Mouse (Mus musculus) embryonic facial prominence, embryonic 13.5 days (tissue): Measurements from ENCODE around the gene Sec1. TPM values are rescaled to one million over a fixed set of nuclear protein-coding genes. Genes with fewer than 3 reads are reported as not detected.

Experiments used
- ATAC-seq: fragments of 200-750 bp; cut with Nextera tagmentation; 2 replicates; pipeline ENCODE4 v1.8.0; 2017; ENCODE audit warnings: low read depth; ENCODE audit not compliant: insufficient number of reproducible peaks, insufficient read depth, low FRiP score, low TSS enrichment
- H3K27ac ChIP-seq: fragments of 300-500 bp; sonication (generic); 2 replicates; pipeline ENCODE4 v1.5.1; 2015; ENCODE audit warnings: moderate library complexity, mild to moderate bottlenecking, inconsistent platforms
- H3K27me3 ChIP-seq: fragments of 300-500 bp; sonication (generic); 2 replicates; pipeline ENCODE4 v1.6.1; 2015; ENCODE audit warnings: mild to moderate bottlenecking, inconsistent platforms
- H3K36me3 ChIP-seq: fragments of 300-500 bp; sonication (generic); 2 replicates; pipeline ENCODE4 v1.6.1; 2015; ENCODE audit warnings: mild to moderate bottlenecking, inconsistent platforms
- H3K4me1 ChIP-seq: fragments of 300-500 bp; sonication (generic); 2 replicates; pipeline ENCODE4 v1.6.1; 2015; ENCODE audit warnings: inconsistent platforms
- H3K4me2 ChIP-seq: fragments of 300-500 bp; sonication (generic); 2 replicates; pipeline ENCODE4 v1.6.1; 2015; ENCODE audit warnings: moderate library complexity, mild to moderate bottlenecking, inconsistent platforms
- H3K4me3 ChIP-seq: fragments of 300-500 bp; sonication (generic); 2 replicates; pipeline ENCODE4 v1.5.1; 2015; ENCODE audit warnings: mild to moderate bottlenecking, inconsistent platforms
- H3K9ac ChIP-seq: fragments of 300-500 bp; sonication (generic); 2 replicates; pipeline ENCODE4 v1.6.1; 2015; ENCODE audit warnings: mild to moderate bottlenecking, inconsistent platforms
- H3K9me3 ChIP-seq: fragments of 300-500 bp; sonication (generic); 2 replicates; pipeline ENCODE4 v1.6.1; 2016; ENCODE audit warnings: inconsistent platforms
- WGBS: fragments of 180-500 bp; shearing (Covaris S2); methylation state at CpG from one replicate; pipeline ENCODE4 v1.1.7; 2015; ENCODE audit warnings: mixed read lengths; 5-methylcytosine and 5-hydroxymethylcytosine counted together
- polyA plus RNA-seq: library from polyadenylated mRNA; unstranded; fragments of >200 nt; fragmentation: Nextera tagmentation; extraction: Ambion mirVana; gene quantifications from 2 replicates; pipeline ENCODE4 v1.2.1, GENCODE M21; 2015

Sec1 gene
- polyA plus RNA-seq, 1 experiment from 2014 or later = 6.3 TPM

DNA sequence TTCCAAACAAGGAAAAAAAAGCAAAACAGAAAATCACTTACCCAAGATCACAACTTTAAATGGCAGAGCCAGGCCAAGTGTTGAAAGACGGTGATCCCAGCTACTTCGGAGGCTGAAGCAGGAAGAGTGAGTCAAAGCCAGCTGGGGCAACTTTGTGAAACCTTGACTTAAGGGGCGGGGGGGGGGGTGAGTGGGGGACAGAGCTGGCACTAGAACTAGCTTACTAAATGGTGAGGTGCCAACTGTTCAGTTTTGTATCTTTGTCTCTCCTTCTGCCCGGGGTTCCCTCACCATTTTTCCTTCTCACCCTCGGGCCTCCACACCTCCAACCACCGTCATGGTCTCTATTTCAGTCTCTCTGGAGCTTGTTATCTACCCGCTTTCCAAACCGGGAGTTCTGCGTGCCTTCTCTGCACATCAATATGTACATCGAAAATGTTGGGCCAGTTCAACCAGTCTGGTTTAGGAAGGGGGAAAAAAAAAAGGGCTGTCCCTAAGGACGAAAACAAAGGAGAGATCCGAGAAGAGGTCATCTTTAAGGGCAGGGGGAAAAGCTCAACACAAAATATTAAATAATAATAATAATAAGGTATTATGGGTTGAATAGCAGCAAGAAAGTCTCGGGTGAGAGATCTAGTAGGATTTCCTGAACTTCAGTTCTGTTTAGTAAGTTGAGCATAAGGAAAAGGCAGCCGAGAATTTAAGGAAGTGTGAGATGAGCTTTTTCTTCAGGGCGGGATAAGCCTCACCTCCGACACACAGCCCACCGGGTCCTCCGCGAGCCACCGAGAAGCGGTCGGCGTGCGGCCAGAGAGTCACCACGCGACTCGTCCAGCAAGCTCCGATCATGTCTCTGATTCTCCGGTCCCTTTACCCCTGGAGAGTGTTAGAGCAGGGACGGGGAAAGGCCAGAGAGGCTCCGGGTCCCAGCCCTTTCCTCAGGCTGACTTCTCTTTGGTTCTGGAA is 23.0 kb upstream of the Sec1 start:
- peak overlapping the region; percentile 99 for H3K9ac ChIP-seq
- ATAC-seq = peak; percentile 2; the same call in 1 of the 2 replicates
- no peaks in the 10 kb centered on the region for H3K9me3 ChIP-seq
- 9% methylated on average over 31 of the region's 31 CpGs for WGBS
- H3K27me3 ChIP-seq = no peaks in the 10 kb centered on the region
- H3K27ac ChIP-seq = peak overlapping the region; percentile 95
- H3K36me3 ChIP-seq = peaks cover 47% of the 10 kb centered on the region
- H3K4me3 ChIP-seq = peak overlapping the region; percentile 83
- H3K4me2 ChIP-seq = peak overlapping the region; percentile 93
- H3K4me1 ChIP-seq = peaks cover 45% of the 10 kb centered on the region

DNA sequence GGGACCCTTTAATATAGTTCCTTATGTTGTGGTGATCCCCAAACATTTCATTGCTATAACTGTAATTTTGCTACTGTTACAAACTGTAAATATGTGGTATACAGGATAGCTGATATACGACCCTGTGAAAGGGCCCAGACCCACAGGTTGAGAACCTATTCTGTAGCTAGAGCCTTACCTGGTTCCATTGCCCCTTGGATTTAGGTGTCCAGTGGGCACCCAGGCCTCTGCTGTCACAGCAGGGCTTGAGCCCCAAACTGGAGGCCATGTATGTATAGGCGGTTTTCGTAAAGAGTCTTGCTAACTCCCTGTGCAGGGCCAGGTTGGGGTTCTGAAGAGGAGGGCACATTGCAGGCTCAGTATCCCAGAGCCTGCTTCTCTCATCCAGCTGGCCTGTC is 22.3 kb upstream of the Sec1 start:
- 80% methylated on average over 3 of the region's 3 CpGs for WGBS
- H3K4me1 ChIP-seq = peaks cover 45% of the 10 kb centered on the region
- H3K27me3 ChIP-seq = no peaks in the 10 kb centered on the region
- no peaks in the 10 kb centered on the region for H3K9me3 ChIP-seq
- H3K27ac ChIP-seq = no peak overlapping the region
- ATAC-seq = no peak
- H3K9ac ChIP-seq = peak overlapping the region; percentile 99
- H3K4me3 ChIP-seq = peak overlapping the region; percentile 83
- H3K36me3 ChIP-seq = peaks cover 47% of the 10 kb centered on the region
- peak overlapping the region; percentile 93 for H3K4me2 ChIP-seq

DNA sequence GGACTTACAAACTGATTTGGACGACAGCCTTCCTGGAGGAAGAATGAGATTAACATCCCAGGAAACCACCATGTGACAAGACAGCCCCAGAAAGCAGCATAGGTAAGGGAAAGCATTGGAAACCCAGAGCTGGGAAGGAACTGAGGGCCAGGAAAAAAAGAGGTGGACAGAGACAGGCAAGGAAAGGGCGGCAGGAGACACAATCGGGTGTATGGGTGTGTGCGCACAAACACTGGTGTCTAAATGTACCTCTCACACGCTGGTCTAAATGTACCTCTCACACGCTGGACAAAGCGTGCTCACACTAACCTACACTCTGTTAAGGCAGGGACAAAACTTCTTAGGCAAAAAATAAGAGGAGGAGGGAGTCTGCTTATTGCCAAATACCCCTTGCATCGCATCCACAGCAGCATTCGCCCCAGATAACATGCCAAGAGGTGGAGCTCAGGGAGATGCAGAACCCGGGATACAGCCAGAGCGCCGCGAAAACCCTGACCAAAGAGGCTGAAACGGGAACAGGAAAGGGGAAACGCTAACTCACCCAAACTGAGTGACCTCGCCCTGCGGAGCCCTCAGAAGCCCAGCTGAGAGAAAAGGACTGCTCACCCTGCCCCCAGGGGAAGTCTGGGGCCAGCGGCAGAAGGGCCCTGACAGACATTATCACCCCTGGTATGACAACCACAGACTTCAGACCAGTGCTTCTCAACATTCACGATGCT is 21.7 kb upstream of the Sec1 start:
- no peak for ATAC-seq
- Histone ChIP-seq H3K4me3 (peak overlapping the region; percentile 83), H3K9me3 (no peaks in the 10 kb centered on the region), H3K4me1 (peaks cover 45% of the 10 kb centered on the region), H3K4me2 (peak overlapping the region; percentile 93), H3K9ac (peak overlapping the region; percentile 44), H3K27ac (peak overlapping the region; percentile 74), H3K36me3 (peaks cover 47% of the 10 kb centered on the region), H3K27me3 (no peaks in the 10 kb centered on the region)
- 82% methylated on average over 19 of the region's 19 CpGs for WGBS

DNA sequence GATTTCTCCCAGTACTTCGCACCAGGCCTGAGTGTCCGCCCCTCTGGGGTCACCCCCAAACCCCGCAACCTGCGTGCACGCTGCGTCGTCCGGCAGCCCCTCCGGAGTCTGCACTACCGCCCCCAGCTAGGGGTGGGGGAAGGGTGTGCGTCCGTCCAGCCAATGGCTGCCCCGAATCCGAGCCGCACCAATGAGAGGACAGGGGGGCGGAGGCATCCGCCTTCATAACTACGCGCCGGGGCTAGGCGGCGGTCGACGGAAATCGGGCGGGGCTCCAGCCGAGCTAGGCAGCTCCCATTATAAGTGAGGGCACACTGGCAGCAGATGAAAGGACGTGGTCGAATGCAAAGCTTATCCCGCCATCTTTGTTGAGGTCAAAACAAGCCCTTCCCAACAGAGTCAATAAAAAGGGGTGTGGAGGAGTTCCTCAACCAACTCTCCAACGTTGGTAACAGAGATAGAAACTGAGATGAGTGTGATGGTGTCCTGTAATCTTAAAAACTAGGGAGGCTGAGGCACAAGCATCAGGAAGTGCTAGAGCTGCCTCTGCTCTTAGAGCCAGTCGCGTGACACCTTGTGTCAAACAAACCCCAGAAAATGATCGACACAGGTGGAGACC is 21.0 kb upstream of the Sec1 start, which contains the start of gene Rpl18:
Rpl18 (plus strand) TSS at position 368 of the 619 bp plus-strand sequence.
- H3K36me3 ChIP-seq = peaks cover 47% of the 10 kb centered on the region
- H3K9me3 ChIP-seq = no peaks in the 10 kb centered on the region
- 8% methylated on average over 34 of the region's 34 CpGs for WGBS
- peak within 1 kb of the TSS; percentile 83 for H3K4me3 ChIP-seq
- H3K4me2 ChIP-seq = peak within 1 kb of the TSS; percentile 93
- H3K4me1 ChIP-seq = peaks cover 45% of the 10 kb centered on the region
- peak within 1 kb of the TSS; percentile 74 for H3K9ac ChIP-seq
- peak; percentile 89 for ATAC-seq
- no peaks in the 10 kb centered on the region for H3K27me3 ChIP-seq
- H3K27ac ChIP-seq = peak within 1 kb of the TSS; percentile 74

DNA sequence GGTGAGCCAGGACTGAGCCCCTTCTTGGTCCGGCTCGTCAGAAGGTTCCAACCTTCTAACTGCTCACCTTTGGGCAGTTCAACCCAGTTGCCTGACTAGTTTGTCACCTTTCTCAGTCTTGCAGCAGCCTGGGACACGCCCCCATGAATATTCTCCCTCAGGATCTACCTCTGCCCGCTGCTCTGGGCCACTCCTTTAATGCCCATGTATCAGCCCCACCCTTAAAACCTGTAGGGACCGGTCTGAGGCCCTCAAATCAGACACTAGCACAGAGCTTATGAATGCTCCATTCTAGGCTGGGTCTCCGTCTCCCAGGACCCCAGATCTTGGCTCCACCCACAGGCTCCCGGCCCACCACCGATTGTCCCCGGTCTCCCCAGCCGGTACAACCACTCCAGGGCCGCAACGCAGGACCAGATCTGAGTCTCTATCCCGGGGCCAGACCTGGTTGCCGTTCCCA is 20.5 kb upstream of the Sec1 start:
- Histone ChIP-seq H3K36me3 (peaks cover 47% of the 10 kb centered on the region), H3K27me3 (no peaks in the 10 kb centered on the region), H3K9me3 (no peaks in the 10 kb centered on the region), H3K9ac (peak overlapping the region; percentile 74), H3K4me1 (peaks cover 40% of the 10 kb centered on the region), H3K4me3 (peak overlapping the region; percentile 83), H3K4me2 (peak overlapping the region; percentile 93), H3K27ac (peak overlapping the region; percentile 29)
- ATAC-seq = peak; percentile 50
- 4% methylated on average over 14 of the region's 14 CpGs for WGBS

DNA sequence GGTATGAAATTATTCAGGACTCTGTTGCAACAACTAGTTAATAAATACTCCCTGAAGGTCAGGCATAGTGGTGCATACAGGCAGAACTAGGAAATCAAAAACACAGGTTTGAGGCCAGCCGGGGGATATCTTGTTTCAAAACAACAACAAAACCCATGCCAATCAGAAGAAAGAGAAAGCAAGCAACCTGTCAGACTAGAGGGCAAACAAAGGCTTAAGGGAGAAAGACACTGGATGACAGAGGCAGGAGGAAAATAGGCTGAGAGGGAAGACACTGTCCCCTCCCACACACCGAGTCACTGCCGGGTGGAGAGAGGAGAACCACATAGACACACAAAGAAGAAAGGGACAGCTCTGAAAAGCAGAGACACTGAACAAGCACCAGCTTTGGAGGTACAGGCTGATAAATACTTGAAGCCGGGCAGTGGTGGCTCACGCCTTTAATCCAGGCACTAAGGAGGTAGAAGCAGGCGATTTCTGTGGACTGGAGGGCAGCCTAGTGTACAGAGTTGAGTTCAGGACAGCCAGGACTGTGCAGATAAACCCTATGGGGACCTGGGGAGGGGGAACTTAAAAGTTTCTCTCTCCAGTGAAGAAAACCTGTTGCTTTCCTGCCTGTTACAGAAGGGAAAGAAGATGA is 19.8 kb upstream of the Sec1 start:
- H3K4me1 ChIP-seq = peaks cover 40% of the 10 kb centered on the region
- H3K27me3 ChIP-seq = no peaks in the 10 kb centered on the region
- peak overlapping the region; percentile 83 for H3K4me3 ChIP-seq
- H3K9ac ChIP-seq = peak overlapping the region; percentile 74
- ATAC-seq = no peak
- H3K27ac ChIP-seq = peak overlapping the region; percentile 29
- no peaks in the 10 kb centered on the region for H3K9me3 ChIP-seq
- peaks cover 47% of the 10 kb centered on the region for H3K36me3 ChIP-seq
- H3K4me2 ChIP-seq = peak overlapping the region; percentile 93
- WGBS = 73% methylated on average over 6 of the region's 6 CpGs

DNA sequence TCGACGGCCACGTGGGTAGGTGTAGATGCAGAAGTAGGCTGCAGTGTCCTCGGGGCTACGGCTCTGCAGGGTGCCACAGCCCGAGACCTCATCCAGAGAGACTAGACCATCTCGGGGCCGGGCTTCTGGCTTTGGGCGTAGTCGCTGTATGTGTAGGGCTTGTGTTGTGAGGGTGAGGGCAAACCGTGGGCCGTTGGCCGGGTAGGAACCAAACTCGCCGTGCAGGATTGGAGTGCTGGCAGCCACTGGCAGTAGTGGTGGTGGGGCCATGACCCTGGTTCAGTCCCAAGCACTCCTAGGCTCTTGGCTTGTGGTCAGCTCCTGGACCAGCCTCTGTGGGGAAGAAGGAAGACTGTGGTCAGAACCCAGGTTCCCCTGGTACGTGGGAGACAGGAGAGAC is 19.2 kb upstream of the Sec1 start:
- Histone ChIP-seq H3K9ac (no peak overlapping the region), H3K4me2 (no peak overlapping the region), H3K36me3 (peaks cover 48% of the 10 kb centered on the region), H3K27me3 (no peaks in the 10 kb centered on the region), H3K27ac (no peak overlapping the region), H3K4me1 (peaks cover 42% of the 10 kb centered on the region), H3K4me3 (no peak overlapping the region), H3K9me3 (no peaks in the 10 kb centered on the region)
- WGBS = 93% methylated on average over 16 of the region's 16 CpGs
- no peak for ATAC-seq

DNA sequence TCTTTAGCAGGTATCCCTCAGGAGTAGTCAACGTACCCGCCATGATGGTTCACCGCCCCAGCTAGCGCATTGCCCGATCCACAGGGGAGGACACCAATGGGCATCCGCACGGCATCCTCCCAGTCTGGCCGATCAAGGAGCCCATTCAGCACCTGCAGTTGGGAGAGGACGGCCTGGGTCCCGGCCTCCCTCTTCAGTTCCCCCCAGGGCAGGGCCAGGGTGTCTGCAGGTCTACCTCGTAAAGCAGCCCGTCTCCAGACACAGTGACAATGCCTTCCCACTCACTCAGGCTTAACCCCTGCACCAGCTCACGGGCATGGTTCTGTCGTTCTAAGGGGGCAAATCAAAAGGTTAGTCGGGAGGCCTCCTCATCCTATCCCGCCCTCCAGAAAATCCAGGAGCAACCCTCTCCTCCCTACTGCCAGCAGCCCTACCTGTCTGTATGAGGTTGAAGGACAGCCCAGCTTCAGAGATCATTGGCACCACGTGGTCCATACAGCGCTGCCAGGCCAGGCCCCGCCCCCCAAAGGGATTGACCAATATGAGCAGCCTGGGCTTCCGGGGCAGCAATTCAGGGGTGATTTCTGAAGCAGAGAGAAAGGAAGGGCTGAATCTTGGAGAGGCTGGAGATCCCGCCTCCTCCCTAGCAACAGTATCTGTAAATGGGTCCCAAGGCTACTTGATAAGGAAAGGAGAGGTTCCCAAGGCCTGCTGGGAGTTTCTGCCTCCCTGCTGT is 18.0 kb upstream of the Sec1 start:
- Histone ChIP-seq H3K9ac (no peak overlapping the region), H3K27me3 (no peaks in the 10 kb centered on the region), H3K27ac (no peak overlapping the region), H3K4me1 (peaks cover 54% of the 10 kb centered on the region), H3K36me3 (peaks cover 48% of the 10 kb centered on the region), H3K9me3 (no peaks in the 10 kb centered on the region), H3K4me2 (no peak overlapping the region), H3K4me3 (no peak overlapping the region)
- no peak for ATAC-seq
- 90% methylated on average over 21 of the region's 21 CpGs for WGBS

DNA sequence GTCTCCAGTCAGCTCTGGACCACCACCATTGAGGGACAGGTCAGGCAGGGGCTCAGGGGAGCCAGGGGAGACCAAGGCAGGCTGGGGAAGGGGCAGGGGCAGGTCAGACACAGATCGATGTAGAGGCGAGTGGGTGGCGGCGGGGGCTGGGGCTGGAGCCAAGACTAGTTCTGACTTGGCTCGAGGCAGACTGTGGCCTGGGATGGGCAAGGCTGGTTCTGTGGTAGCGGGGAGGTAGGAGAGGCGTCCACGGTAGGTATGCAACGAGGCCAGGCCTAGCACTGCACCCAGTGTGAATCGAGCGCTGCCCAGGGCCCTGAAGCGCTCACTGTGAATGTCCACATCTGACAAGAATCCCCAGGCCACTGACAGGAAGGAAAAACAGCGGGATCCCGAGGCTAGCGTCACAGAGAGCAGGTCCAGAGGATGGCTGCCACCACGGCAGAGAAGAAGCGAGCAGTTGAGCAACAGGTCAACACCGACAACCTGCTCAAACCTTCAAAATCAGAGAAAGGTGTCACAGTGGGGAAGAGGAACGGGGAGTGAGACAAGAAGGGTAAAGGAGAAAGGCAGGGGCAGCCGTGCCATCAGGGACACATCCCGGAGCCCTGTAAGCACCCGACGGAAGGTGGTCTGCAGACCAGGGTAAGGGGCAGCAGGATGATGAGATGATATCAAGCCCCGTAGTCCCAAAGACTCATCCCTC is 17.3 kb upstream of the Sec1 start:
- H3K4me2 ChIP-seq = no peak overlapping the region
- no peaks in the 10 kb centered on the region for H3K9me3 ChIP-seq
- H3K4me3 ChIP-seq = no peak overlapping the region
- H3K27me3 ChIP-seq = no peaks in the 10 kb centered on the region
- H3K27ac ChIP-seq = no peak overlapping the region
- WGBS = 90% methylated on average over 24 of the region's 24 CpGs
- peaks cover 52% of the 10 kb centered on the region for H3K4me1 ChIP-seq
- H3K36me3 ChIP-seq = peaks cover 48% of the 10 kb centered on the region
- H3K9ac ChIP-seq = no peak overlapping the region
- ATAC-seq = no peak

DNA sequence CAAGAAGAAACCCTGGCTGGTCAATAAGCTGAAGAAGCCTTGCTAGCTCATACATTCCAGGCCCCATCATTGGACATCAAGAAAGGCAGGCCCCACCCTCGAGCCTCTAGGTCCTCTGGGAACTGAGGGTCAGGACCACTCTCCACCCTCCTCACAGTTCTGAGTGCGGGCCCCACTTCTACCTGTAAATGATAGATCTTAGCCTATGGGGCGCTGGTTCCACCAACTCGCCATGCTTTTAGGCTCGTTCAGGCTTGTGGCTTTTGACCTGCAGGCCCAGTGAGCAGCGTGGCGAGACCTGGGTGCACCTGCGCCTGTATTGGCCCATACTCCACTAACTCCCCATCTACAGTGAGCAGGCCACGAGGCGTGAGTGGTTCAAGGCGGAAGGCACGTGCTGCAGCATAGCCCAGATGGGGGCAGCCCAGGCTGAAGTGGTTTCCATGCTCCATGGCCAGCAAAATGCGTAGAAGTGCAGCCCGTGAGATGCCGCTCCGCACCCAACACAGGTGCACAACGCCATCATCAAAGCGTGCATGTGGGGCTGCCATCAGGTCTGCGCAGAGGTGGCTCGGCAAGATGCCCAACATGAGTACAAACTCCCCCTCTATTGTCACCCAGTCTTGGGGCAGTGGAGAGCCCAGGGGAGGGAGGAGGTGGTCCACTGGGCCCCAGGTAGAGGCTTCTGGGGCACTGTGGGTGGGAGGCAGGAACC is 16.4 kb upstream of the Sec1 start:
- H3K27ac ChIP-seq = no peak overlapping the region
- no peak overlapping the region for H3K4me2 ChIP-seq
- no peaks in the 10 kb centered on the region for H3K27me3 ChIP-seq
- no peak overlapping the region for H3K9ac ChIP-seq
- no peak for ATAC-seq
- 90% methylated on average over 20 of the region's 20 CpGs for WGBS
- no peak overlapping the region for H3K4me3 ChIP-seq
- H3K36me3 ChIP-seq = peaks cover 48% of the 10 kb centered on the region
- no peaks in the 10 kb centered on the region for H3K9me3 ChIP-seq
- peaks cover 52% of the 10 kb centered on the region for H3K4me1 ChIP-seq
